Mouse (Mus musculus) erythroblast, embryonic 14.5 days (primary cell): ENCODE data around the gene Trafd1.

Source experiments
- GATA1 ChIP-seq: IDR thresholded peaks from 2 replicates; pipeline ENCODE4 v1.6.1; 2012; ENCODE audit warnings: low read length, inconsistent platforms, mixed read lengths
- TAL1 ChIP-seq: IDR thresholded peaks from 3 replicates; pipeline ENCODE4 v1.6.1; 2012; ENCODE audit warnings: low read length, inconsistent platforms, mixed read lengths

GRCm38 (mm10) chr5:121359229-121359628 is 26.2 kb downstream of the Trafd1 start:
- TF ChIP-seq TAL1 = no peak
- TF ChIP-seq GATA1 = no peak
